Mouse (Mus musculus): ENCODE data around the gene Prkce. TPM values are rescaled to one million over a fixed set of nuclear protein-coding genes. Genes with fewer than 3 reads are reported as not detected.
A peak's percentile ranks its signal among the peaks of the same experiment; 100 is the strongest.

Prkce gene
- polyA plus RNA-seq, 1 experiment from 2014 or later, result 12.2 TPM

DNA sequence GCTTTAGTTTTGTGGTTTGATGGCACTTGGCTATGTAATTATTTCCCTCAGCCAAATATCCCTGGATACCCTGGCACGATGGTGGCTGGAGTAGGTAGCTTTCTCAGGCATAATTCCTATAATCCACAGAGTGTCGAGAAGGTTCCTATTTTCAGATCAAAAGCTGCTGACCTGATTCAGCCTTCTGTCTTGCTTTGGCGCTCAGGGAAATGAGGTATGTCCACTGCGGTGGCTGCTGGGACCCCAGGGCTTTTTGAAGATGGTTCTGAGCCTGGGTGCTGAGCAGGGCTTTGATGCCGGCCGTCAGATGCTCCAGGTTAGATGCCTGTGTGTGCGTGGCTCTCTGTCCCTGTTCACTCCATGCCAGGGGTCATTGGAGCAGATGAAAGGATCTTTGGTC lies 59.0 kb downstream of the Prkce start:
- no peak overlapping the region for H3K27ac ChIP-seq (replicated peaks in 1 of 2; ENCODE audit: control insufficient read depth in 1 of 2, insufficient read depth in 1 of 2, low read depth in 2 of 2, low read length in 2 of 2)
- ATAC-seq (ENCODE audit: insufficient number of reproducible peaks, insufficient read depth, low FRiP score, low read depth), result no peak
- no peak overlapping the region for H3K4me2 ChIP-seq (ENCODE audit: low read length)
- 80% methylated on average over 7 of the region's 7 CpGs for WGBS
- no peak overlapping the region for H3K4me3 ChIP-seq (ENCODE audit: control insufficient read depth in 1 of 2, insufficient read depth in 1 of 2, low read depth in 1 of 2, low read length in 2 of 2)
- peaks cover 7 to 13% of the 10 kb centered on the region in 2 experiments; a peak in 3 of 4 replicates for H3K4me1 ChIP-seq (ENCODE audit: control insufficient read depth in 2 of 2, insufficient read depth in 2 of 2, low read length in 2 of 2)
- H3K27me3 ChIP-seq (ENCODE audit: control insufficient read depth, insufficient read depth, low read length), result no peaks in the 10 kb centered on the region
- no peaks in the 10 kb centered on the region for H3K36me3 ChIP-seq (ENCODE audit: control insufficient read depth, insufficient read depth, low read length)
- H3K9me3 ChIP-seq (ENCODE audit: control insufficient read depth, low read length), result no peaks in the 10 kb centered on the region
- no peak overlapping the region for H3K9ac ChIP-seq (ENCODE audit: low read length)

DNA sequence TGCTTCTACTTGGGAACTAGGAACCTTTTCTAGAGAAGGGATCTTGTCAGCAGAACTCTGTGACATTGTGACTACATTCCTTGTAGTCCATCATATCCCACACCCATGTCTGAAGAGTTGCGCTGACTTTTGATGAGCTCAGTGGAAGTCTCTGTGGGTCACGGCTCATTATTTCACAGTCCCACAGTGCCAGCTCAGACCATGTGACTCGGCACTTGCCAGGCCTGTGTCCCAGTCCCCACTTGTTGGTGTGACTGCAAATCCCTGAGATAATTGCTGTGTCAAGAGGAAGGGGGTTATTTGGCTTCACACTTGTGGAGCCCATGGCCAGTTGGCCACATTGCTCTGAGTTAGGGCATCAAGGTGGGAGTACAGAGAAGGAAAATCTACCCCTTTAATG lies 59.8 kb downstream of the Prkce start:
- no peaks in the 10 kb centered on the region for H3K27me3 ChIP-seq (ENCODE audit: control insufficient read depth, insufficient read depth, low read length)
- no peak overlapping the region for H3K9ac ChIP-seq (ENCODE audit: low read length)
- no peak overlapping the region for H3K27ac ChIP-seq (replicated peaks in 1 of 2; ENCODE audit: control insufficient read depth in 1 of 2, insufficient read depth in 1 of 2, low read depth in 2 of 2, low read length in 2 of 2)
- peaks cover 14 to 21% of the 10 kb centered on the region in 2 experiments for H3K4me1 ChIP-seq (ENCODE audit: control insufficient read depth in 2 of 2, insufficient read depth in 2 of 2, low read length in 2 of 2)
- H3K9me3 ChIP-seq (ENCODE audit: control insufficient read depth, low read length), result no peaks in the 10 kb centered on the region
- WGBS, result 52% methylated on average over 3 of the region's 3 CpGs
- no peak overlapping the region for H3K4me3 ChIP-seq (ENCODE audit: control insufficient read depth in 1 of 2, insufficient read depth in 1 of 2, low read depth in 1 of 2, low read length in 2 of 2)
- no peaks in the 10 kb centered on the region for H3K36me3 ChIP-seq (ENCODE audit: control insufficient read depth, insufficient read depth, low read length)
- no peak overlapping the region for H3K4me2 ChIP-seq (ENCODE audit: low read length)
- ATAC-seq (ENCODE audit: insufficient number of reproducible peaks, insufficient read depth, low FRiP score, low read depth), result 0 out of 2 replicates have a peak, but pooled peaks have one; percentile 24

DNA sequence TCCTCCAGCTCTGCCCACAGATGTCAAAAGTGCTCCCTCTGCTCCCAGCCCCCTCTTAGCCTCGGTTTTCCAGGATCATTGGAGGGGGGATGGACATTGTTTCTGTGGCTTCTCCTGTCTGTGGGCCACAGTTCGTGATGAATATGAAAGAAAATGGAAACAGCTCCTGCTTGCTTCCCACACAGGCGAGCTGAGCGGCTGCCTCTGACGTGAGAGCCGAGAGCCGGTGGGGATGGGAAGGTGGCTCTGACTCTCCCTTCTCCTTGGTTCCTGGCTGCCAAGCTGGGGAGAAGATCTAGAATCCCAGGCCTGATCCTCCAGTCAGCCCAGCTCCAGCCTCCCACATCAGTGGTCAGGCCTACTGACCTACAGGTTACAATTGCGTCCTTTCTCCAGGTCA lies 61.3 kb downstream of the Prkce start:
- Histone ChIP-seq H3K27me3 (ENCODE audit: control insufficient read depth, insufficient read depth, low read length) (no peaks in the 10 kb centered on the region), H3K9ac (ENCODE audit: low read length) (no peak overlapping the region), H3K9me3 (ENCODE audit: control insufficient read depth, low read length) (no peaks in the 10 kb centered on the region), H3K4me2 (ENCODE audit: low read length) (no peak overlapping the region), H3K4me3 (ENCODE audit: control insufficient read depth in 1 of 2, insufficient read depth in 1 of 2, low read depth in 1 of 2, low read length in 2 of 2) (no peak overlapping the region), H3K36me3 (ENCODE audit: control insufficient read depth, insufficient read depth, low read length) (no peaks in the 10 kb centered on the region), H3K4me1 (ENCODE audit: control insufficient read depth in 2 of 2, insufficient read depth in 2 of 2, low read length in 2 of 2) (peaks cover 14 to 21% of the 10 kb centered on the region in 2 experiments), H3K27ac (replicated peaks in 1 of 2; ENCODE audit: control insufficient read depth in 1 of 2, insufficient read depth in 1 of 2, low read depth in 2 of 2, low read length in 2 of 2) (no peak overlapping the region)
- ATAC-seq (ENCODE audit: insufficient number of reproducible peaks, insufficient read depth, low FRiP score, low read depth), result no peak
- 92% methylated on average over 8 of the region's 8 CpGs for WGBS

DNA sequence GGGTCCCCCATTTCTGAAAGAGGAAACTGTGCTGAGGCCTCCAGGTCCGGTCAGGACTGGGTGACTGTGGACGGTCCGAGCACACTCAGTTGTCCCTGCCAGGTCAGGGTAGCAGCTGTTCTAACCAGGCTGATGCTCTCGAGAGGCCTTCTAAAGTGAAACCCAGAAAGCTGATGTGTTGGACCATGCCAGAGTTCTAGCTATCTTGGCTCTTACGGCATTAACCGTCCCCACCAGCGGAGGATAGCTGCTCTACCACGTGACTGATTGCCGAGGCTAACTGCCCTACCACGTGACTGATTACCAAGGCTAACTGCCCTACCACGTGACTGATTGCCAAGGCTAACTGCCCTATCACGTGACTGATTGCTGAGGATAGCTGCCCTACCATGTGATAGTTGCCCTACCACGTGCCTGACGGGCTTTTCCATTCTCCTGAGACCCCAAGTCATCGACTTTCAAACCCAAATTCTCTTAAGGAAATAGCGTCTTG lies 62.6 kb downstream of the Prkce start:
- H3K9me3 ChIP-seq (ENCODE audit: control insufficient read depth, low read length), result no peaks in the 10 kb centered on the region
- H3K4me2 ChIP-seq (ENCODE audit: low read length), result no peak overlapping the region
- H3K27me3 ChIP-seq (ENCODE audit: control insufficient read depth, insufficient read depth, low read length), result no peaks in the 10 kb centered on the region
- H3K27ac ChIP-seq (replicated peaks in 1 of 2; ENCODE audit: control insufficient read depth in 1 of 2, insufficient read depth in 1 of 2, low read depth in 2 of 2, low read length in 2 of 2), result no peak overlapping the region
- H3K9ac ChIP-seq (ENCODE audit: low read length), result no peak overlapping the region
- WGBS, result 88% methylated on average over 16 of the region's 16 CpGs
- no peaks in the 10 kb centered on the region for H3K36me3 ChIP-seq (ENCODE audit: control insufficient read depth, insufficient read depth, low read length)
- no peak overlapping the region for H3K4me3 ChIP-seq (ENCODE audit: control insufficient read depth in 1 of 2, insufficient read depth in 1 of 2, low read depth in 1 of 2, low read length in 2 of 2)
- peaks cover 14 to 21% of the 10 kb centered on the region in 2 experiments for H3K4me1 ChIP-seq (ENCODE audit: control insufficient read depth in 2 of 2, insufficient read depth in 2 of 2, low read length in 2 of 2)
- ATAC-seq (ENCODE audit: insufficient number of reproducible peaks, insufficient read depth, low FRiP score, low read depth), result no peak

DNA sequence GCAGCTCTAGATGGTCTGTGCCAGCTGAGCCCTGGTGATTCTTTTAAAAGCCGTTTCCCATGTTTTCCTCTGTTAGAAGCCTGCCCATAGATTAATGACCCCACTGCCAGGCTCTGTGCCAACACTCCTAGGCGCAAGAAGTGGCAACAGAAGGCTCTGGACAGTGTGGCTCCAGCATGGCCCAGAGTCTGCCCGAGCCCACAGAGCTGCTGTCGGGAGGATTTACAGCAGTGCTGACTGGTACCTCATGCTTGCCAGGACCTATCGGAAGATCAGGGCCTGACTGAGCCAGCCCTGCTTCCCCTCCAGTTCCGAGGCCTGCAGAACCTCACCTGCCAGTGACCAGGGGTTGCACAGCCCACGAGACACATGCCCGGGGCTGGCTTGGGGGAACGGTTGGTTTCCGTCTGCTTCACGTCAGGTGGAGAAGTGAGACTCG lies 64.2 kb downstream of the Prkce start:
- H3K4me2 ChIP-seq (ENCODE audit: low read length), result peak overlapping the region; percentile 23; the same call in 1 of the 2 replicates

DNA sequence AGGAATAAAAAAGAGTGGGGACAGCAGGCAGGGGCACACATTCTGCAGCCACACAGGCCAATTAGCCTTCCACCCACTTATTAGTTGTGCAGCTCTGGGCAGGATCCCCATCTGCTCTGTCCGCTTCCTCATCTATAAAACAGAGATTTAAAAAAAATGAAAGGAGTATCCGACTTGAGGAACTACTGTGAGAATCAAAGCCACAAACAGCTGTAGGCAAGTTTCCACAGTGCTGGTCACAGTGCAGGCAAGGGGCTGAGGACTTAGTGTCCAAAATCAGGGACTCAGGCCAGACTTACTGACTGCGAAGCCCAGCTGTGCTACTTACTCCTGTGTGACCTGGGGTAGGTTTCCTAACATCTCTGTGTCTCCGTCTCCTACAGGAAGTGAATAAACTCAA lies 64.7 kb downstream of the Prkce start:
- Histone ChIP-seq H3K9me3 (ENCODE audit: control insufficient read depth, low read length) (no peaks in the 10 kb centered on the region), H3K27me3 (ENCODE audit: control insufficient read depth, insufficient read depth, low read length) (no peaks in the 10 kb centered on the region), H3K9ac (ENCODE audit: low read length) (no peak overlapping the region), H3K4me2 (ENCODE audit: low read length) (peak overlapping the region; percentile 23; the same call in 1 of the 2 replicates), H3K4me1 (ENCODE audit: control insufficient read depth in 2 of 2, insufficient read depth in 2 of 2, low read length in 2 of 2) (peaks cover 19 to 34% of the 10 kb centered on the region in 2 experiments), H3K36me3 (ENCODE audit: control insufficient read depth, insufficient read depth, low read length) (no peaks in the 10 kb centered on the region), H3K4me3 (ENCODE audit: control insufficient read depth in 1 of 2, insufficient read depth in 1 of 2, low read depth in 1 of 2, low read length in 2 of 2) (no peak overlapping the region), H3K27ac (replicated peaks in 1 of 2; ENCODE audit: control insufficient read depth in 1 of 2, insufficient read depth in 1 of 2, low read depth in 2 of 2, low read length in 2 of 2) (peak overlapping the region in 1 of 2 experiments; percentile 50; a peak in 1 of 4 replicates)
- WGBS, result 89% methylated on average over 4 of the region's 4 CpGs
- no peak for ATAC-seq (ENCODE audit: insufficient number of reproducible peaks, insufficient read depth, low FRiP score, low read depth)

More for the DNA sequence above, 64.2 kb downstream of the Prkce start:
- Histone ChIP-seq H3K27ac (replicated peaks in 1 of 2; ENCODE audit: control insufficient read depth in 1 of 2, insufficient read depth in 1 of 2, low read depth in 2 of 2, low read length in 2 of 2) (peak overlapping the region in 1 of 2 experiments; percentile 50; a peak in 2 of 4 replicates), H3K4me3 (ENCODE audit: control insufficient read depth in 1 of 2, insufficient read depth in 1 of 2, low read depth in 1 of 2, low read length in 2 of 2) (no peak overlapping the region), H3K27me3 (ENCODE audit: control insufficient read depth, insufficient read depth, low read length) (no peaks in the 10 kb centered on the region), H3K36me3 (ENCODE audit: control insufficient read depth, insufficient read depth, low read length) (no peaks in the 10 kb centered on the region), H3K4me1 (ENCODE audit: control insufficient read depth in 2 of 2, insufficient read depth in 2 of 2, low read length in 2 of 2) (peaks cover 18 to 32% of the 10 kb centered on the region in 2 experiments), H3K9me3 (ENCODE audit: control insufficient read depth, low read length) (no peaks in the 10 kb centered on the region), H3K9ac (ENCODE audit: low read length) (peak overlapping the region; percentile 21; the same call in 1 of the 2 replicates)
- WGBS, result 38% methylated on average over 12 of the region's 12 CpGs
- ATAC-seq (ENCODE audit: insufficient number of reproducible peaks, insufficient read depth, low FRiP score, low read depth), result peak; percentile 64

DNA sequence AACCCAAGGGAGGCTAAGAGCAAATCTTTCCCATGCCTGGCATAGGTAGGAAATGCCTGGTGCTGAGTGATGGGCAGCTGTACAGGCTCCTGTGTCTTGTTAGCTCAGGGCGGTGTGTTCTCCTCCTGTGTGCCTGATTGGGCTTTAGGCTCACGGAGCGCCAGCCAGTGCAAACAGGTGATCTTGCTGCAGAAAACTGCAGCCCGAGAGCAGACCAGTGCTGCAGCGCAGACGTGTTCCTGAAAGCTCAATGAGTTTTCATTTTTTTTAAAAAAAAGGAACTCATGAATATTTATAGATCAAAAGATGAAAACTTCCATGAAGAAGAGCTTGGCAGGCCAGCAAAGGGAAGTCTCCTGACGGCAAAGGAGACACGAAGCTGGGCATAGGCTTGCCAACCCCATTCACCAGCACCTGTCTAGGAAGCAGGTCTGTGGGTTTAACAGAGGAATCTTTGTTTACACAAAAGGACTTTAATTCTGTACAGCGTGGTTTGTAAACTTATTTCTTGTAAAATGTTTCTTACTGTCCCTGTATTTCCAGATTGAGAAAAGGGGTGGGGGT lies 67.1 kb downstream of the Prkce start:
- Histone ChIP-seq H3K27me3 (ENCODE audit: control insufficient read depth, insufficient read depth, low read length) (no peaks in the 10 kb centered on the region), H3K4me3 (ENCODE audit: control insufficient read depth in 1 of 2, insufficient read depth in 1 of 2, low read depth in 1 of 2, low read length in 2 of 2) (no peak overlapping the region), H3K36me3 (ENCODE audit: control insufficient read depth, insufficient read depth, low read length) (no peaks in the 10 kb centered on the region), H3K9ac (ENCODE audit: low read length) (no peak overlapping the region), H3K27ac (replicated peaks in 1 of 2; ENCODE audit: control insufficient read depth in 1 of 2, insufficient read depth in 1 of 2, low read depth in 2 of 2, low read length in 2 of 2) (no peak overlapping the region), H3K4me2 (ENCODE audit: low read length) (no peak overlapping the region), H3K9me3 (ENCODE audit: control insufficient read depth, low read length) (no peaks in the 10 kb centered on the region), H3K4me1 (ENCODE audit: control insufficient read depth in 2 of 2, insufficient read depth in 2 of 2, low read length in 2 of 2) (peaks cover 15 to 26% of the 10 kb centered on the region in 2 experiments)
- 90% methylated on average over 9 of the region's 9 CpGs for WGBS
- ATAC-seq (ENCODE audit: insufficient number of reproducible peaks, insufficient read depth, low FRiP score, low read depth), result no peak

Data from heart, embryonic 14.5 days (tissue).